Comparison of ENCODE assay signal across 20 mouse cellular contexts in the genomic region with DNA sequence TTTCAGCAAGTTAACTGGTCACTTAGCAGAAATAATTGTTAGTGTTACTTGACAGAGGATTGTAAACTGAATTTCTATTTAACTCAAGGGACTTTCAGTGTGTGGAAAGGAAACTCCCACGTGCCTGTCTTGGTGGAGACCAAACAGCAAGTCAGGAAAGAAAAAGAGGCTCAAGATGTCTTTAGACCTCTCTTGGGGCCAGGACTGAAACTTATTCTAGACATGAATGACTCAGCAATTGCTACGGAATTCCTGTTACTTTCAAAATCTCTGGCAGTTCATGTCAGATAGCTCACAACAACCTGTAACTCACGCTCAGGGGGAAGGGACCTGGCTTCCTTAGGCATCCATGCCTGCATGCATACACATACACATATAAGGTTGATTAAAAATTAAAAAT. TPM values are rescaled to one million over a fixed set of nuclear protein-coding genes. Genes with fewer than 3 reads are reported as not detected.
DNase-seq lines count a peak whose midpoint lies in the region; ATAC-seq and TF ChIP-seq lines count a peak whose summit lies in the region.
"Had no signal": no experiment of that assay in that cellular context is flagged by ENCODE, and none has a peak within 500 bp of the region (broad histone marks: within the 10 kb centered on the region; RNA-seq: fewer than 3 reads in every experiment).

No protein-coding gene starts in this region.

- H3K36me3 ChIP-seq in heart, postnatal 0 days (replicated peaks; ENCODE audit: control insufficient read depth, insufficient read depth, low read length): no peaks in the 10 kb centered on the region
- H3K36me3 ChIP-seq in heart, embryonic 11.5 days (ENCODE audit: control insufficient read depth, insufficient read depth, low read length): no peaks in the 10 kb centered on the region
- no peaks in the 10 kb centered on the region for H3K36me3 ChIP-seq in macrophage (ENCODE audit: inconsistent target)
- H3K36me3 ChIP-seq in forebrain, embryonic 14.5 days (ENCODE audit: control insufficient read depth, insufficient read depth, low read length): no peaks in the 10 kb centered on the region
- H3K36me3 ChIP-seq: embryonic facial prominence, embryonic 13.5 days; forebrain, embryonic 15.5 days; limb, embryonic 15.5 days had no signal

- no peaks in the 10 kb centered on the region for H3K27me3 ChIP-seq in heart, postnatal 0 days (ENCODE audit: control insufficient read depth, insufficient read depth, low read length)
- H3K27me3 ChIP-seq in heart, embryonic 11.5 days (ENCODE audit: control insufficient read depth, insufficient read depth, low read length): no peaks in the 10 kb centered on the region
- no peaks in the 10 kb centered on the region for H3K27me3 ChIP-seq in forebrain, embryonic 14.5 days (replicated peaks; ENCODE audit: control insufficient read depth, insufficient read depth, low read length)
- H3K27me3 ChIP-seq: embryonic facial prominence, embryonic 13.5 days; forebrain, embryonic 15.5 days; limb, embryonic 15.5 days had no signal

- peaks cover 22% of the 10 kb centered on the region for H3K4me1 ChIP-seq in heart, postnatal 0 days (ENCODE audit: control insufficient read depth, insufficient read depth)
- H3K4me1 ChIP-seq in heart, embryonic 11.5 days (ENCODE audit: control insufficient read depth, insufficient read depth, low read length): peaks cover 19% of the 10 kb centered on the region
- H3K4me1 ChIP-seq in forebrain, embryonic 14.5 days (ENCODE audit: control insufficient read depth, insufficient read depth, low read length): peaks cover 4% of the 10 kb centered on the region; the same call in 1 of the 2 replicates

- WGBS in heart, postnatal 0 days: 30% methylated on average over 3 of the region's 3 CpGs
- 38% methylated on average over 3 of the region's 3 CpGs for WGBS in heart, embryonic 11.5 days (ENCODE audit: insufficient replicate concordance)
- 15% methylated on average over 3 of the region's 3 CpGs for WGBS in macrophage (ENCODE audit: missing documents)
- 66% methylated on average over 3 of the region's 3 CpGs for WGBS in forebrain, embryonic 14.5 days

- peak; percentile 23 for DNase-seq in heart, postnatal 0 days (ENCODE audit: low spot score)
- peak; percentile 59 for DNase-seq in NIH3T3 (ENCODE audit: low read depth)
- DNase-seq in induced T-regulatory cell, adult 2 months (ENCODE audit: low read depth): peak; percentile 47
- no peak for DNase-seq in Muller cell, postnatal 12 days (ENCODE audit: inconsistent ontology term)
- DNase-seq in spleen, postnatal 14 days (ENCODE audit: low spot score in 2 of 2): no peak
- no peak for DNase-seq in forebrain, embryonic 14.5 days (ENCODE audit: low spot score)
- DNase-seq: cerebellum, adult 11-12 months; heart, postnatal 36 days; kidney, adult 8-10 months; lung, postnatal 36 days; midbrain, embryonic 14.5 days; right cerebral cortex, postnatal 14 days; thymus, adult 18-20 months had no signal

- no peak for ATAC-seq in heart, postnatal 0 days (ENCODE audit: insufficient read depth, low read depth)
- no peak for ATAC-seq in heart, embryonic 11.5 days (replicated peaks; ENCODE audit: insufficient number of reproducible peaks, low FRiP score, low TSS enrichment)
- ATAC-seq in forebrain, embryonic 14.5 days: no peak
- ATAC-seq: forebrain, embryonic 15.5 days; hindbrain, embryonic 16.5 days had no signal

- H3K4me2 ChIP-seq in heart, postnatal 0 days (ENCODE audit: low read depth, low read length): no peak overlapping the region
- no peak overlapping the region for H3K4me2 ChIP-seq in heart, embryonic 11.5 days
- H3K4me2 ChIP-seq in forebrain, embryonic 14.5 days (ENCODE audit: low read length): no peak overlapping the region
- H3K4me2 ChIP-seq: embryonic facial prominence, embryonic 13.5 days; forebrain, embryonic 15.5 days; limb, embryonic 15.5 days had no signal

- no peak overlapping the region for H3K27ac ChIP-seq in heart, postnatal 0 days (ENCODE audit: low read depth)
- H3K27ac ChIP-seq in heart, embryonic 11.5 days (ENCODE audit: low read depth, low read length): no peak overlapping the region; the same call in 1 of the 2 replicates
- peak overlapping the region; percentile 51 for H3K27ac ChIP-seq in macrophage
- H3K27ac ChIP-seq in forebrain, embryonic 14.5 days (ENCODE audit: low read depth, low read length): no peak overlapping the region
- H3K27ac ChIP-seq: embryonic facial prominence, embryonic 13.5 days; forebrain, embryonic 15.5 days; layer of hippocampus, adult 2 months; limb, embryonic 15.5 days had no signal

- no peak for TF ChIP-seq CTCF in heart, postnatal 0 days (IDR thresholded peaks at IDR 0.05; ENCODE audit: low read depth)

- no peaks in the 10 kb centered on the region for H3K9me3 ChIP-seq in heart, postnatal 0 days (replicated peaks; ENCODE audit: control insufficient read depth, low read length)
- no peaks in the 10 kb centered on the region for H3K9me3 ChIP-seq in heart, embryonic 11.5 days (replicated peaks; ENCODE audit: control insufficient read depth, low read length)
- H3K9me3 ChIP-seq in forebrain, embryonic 14.5 days (replicated peaks; ENCODE audit: control insufficient read depth, low read length): no peaks in the 10 kb centered on the region
- H3K9me3 ChIP-seq: embryonic facial prominence, embryonic 13.5 days; forebrain, embryonic 15.5 days; limb, embryonic 15.5 days had no signal

- H3K79me2 ChIP-seq in macrophage (ENCODE audit: inconsistent target): peaks cover 92% of the 10 kb centered on the region

- no peak overlapping the region for H3K9ac ChIP-seq in heart, postnatal 0 days (replicated peaks; ENCODE audit: low read depth, low read length)
- no peak overlapping the region for H3K9ac ChIP-seq in heart, embryonic 11.5 days (ENCODE audit: low read depth, low read length)
- H3K9ac ChIP-seq in forebrain, embryonic 14.5 days (ENCODE audit: low read length): no peak overlapping the region
- H3K9ac ChIP-seq: embryonic facial prominence, embryonic 13.5 days; forebrain, embryonic 15.5 days; limb, embryonic 15.5 days had no signal

- H3K4me3 ChIP-seq in heart, postnatal 0 days (ENCODE audit: low read depth, low read length): no peak overlapping the region
- no peak overlapping the region for H3K4me3 ChIP-seq in heart, embryonic 11.5 days (ENCODE audit: low read depth, low read length)
- no peak overlapping the region for H3K4me3 ChIP-seq in macrophage (ENCODE audit: inconsistent target)
- H3K4me3 ChIP-seq in forebrain, embryonic 14.5 days (ENCODE audit: low read depth, low read length): no peak overlapping the region
- H3K4me3 ChIP-seq: embryonic facial prominence, embryonic 13.5 days; forebrain, embryonic 15.5 days; layer of hippocampus, adult 2 months; limb, embryonic 15.5 days had no signal

- no peak for TF ChIP-seq EP300 in heart, postnatal 0 days (IDR thresholded peaks at IDR 0.05; ENCODE audit: low read depth)

RNA-seq across cellular contexts. Expression of gene Fam69a, which starts 20.7 kb away (rescaled TPM):
- total RNA-seq in heart, postnatal 0 days (2014; rRNA removed; ENCODE audit: low replicate concordance): 1.9 and 5.7 TPM in 2 replicates
- 18.6 and 19.2 TPM in 2 replicates for polyA plus RNA-seq in heart, postnatal 0 days (2015; fragmentation: Nextera tagmentation; extraction: Ambion mirVana)
- polyA plus RNA-seq in heart, embryonic 11.5 days (2014; fragmentation: Nextera tagmentation; extraction: Ambion mirVana): 20.0 and 20.6 TPM in 2 replicates
- total RNA-seq in macrophage (2018; cell fraction: chromatin; rRNA removed): 10 to 100 TPM in 9 of 26 experiments, 1 to 10 TPM in 17; 2.1 to 13.4 (median 8.8) TPM
- 10 to 100 TPM in 25 of 26 experiments, 1 to 10 TPM in 1; 9.2 to 20.7 (median 15.0) TPM for total RNA-seq in macrophage (2018; cell fraction: cytosol; rRNA removed)
- 10 to 100 TPM in 25 of 26 experiments, 1 to 10 TPM in 1; 9.0 to 28.6 (median 15.9) TPM for total RNA-seq in macrophage (2018; cell fraction: nucleus; rRNA removed)
- 9.4 to 24.9 TPM (median 18.7 TPM) in 3 replicates for polyA plus RNA-seq in macrophage (2018)
- 34.1 and 34.2 TPM in 2 replicates for polyA plus RNA-seq in forebrain, embryonic 14.5 days (2014; fragmentation: Nextera tagmentation; extraction: Ambion mirVana)

Comparison
In these comparisons a context has a peak if more than half of its experiments do, and no peak if none do; other contexts are left out.
1. DNase-seq: peak in heart, postnatal 0 days (single experiment), NIH3T3 (single experiment) and induced T-regulatory cell, adult 2 months (single experiment); none in Muller cell, postnatal 12 days (single experiment), spleen, postnatal 14 days (0 of 2) and forebrain, embryonic 14.5 days (single experiment).